Mouse (Mus musculus) liver, adult 2 months (tissue): ENCODE results near the gene Dnajc12.

Experiments
- CTCF ChIP-seq: fragments of 200-500 bp; IDR thresholded peaks from 2 replicates; pipeline ENCODE4 v1.5.1; 2011; ENCODE audit warnings: low read depth, low read length, control low read depth
- POLR2A ChIP-seq: fragments of 200-500 bp; IDR thresholded peaks from 2 replicates; pipeline ENCODE4 v1.6.1; 2011; ENCODE audit warnings: low read length, control low read depth; ENCODE audit not compliant: insufficient read depth; ENCODE audit errors: extremely low read depth

GRCm38 (mm10) chr10:63427146-63427545 lies 44.9 kb downstream of the Dnajc12 start:
- no peak for TF ChIP-seq CTCF
- TF ChIP-seq POLR2A: no peak
